Mouse (Mus musculus) lung, postnatal 25 days (tissue): ENCODE results near the gene Gpc6.

Experiments
- DNase-seq: peaks from one replicate; pipeline ENCODE4 v3.0.0; 2022; ENCODE audit warnings: low spot score

The Gpc6 gene

GRCm38 (mm10) chr14:117800399-117800798 is 875.3 kb downstream of the Gpc6 start:
- DNase-seq: no peak

GRCm38 (mm10) chr14:117807846-117808245 is 882.7 kb downstream of the Gpc6 start:
- DNase-seq: no peak

- DNase-seq: no peak
These were observed 883.2 kb downstream of the Gpc6 start for GRCm38 (mm10) chr14:117808326-117808725.

GRCm38 (mm10) chr14:117810321-117811270 is 885.5 kb downstream of the Gpc6 start:
- no peak for DNase-seq

GRCm38 (mm10) chr14:117813473-117813872 is 888.4 kb downstream of the Gpc6 start:
- DNase-seq: peak; percentile 12

- no peak for DNase-seq
These were observed 890.9 kb downstream of the Gpc6 start for GRCm38 (mm10) chr14:117816008-117816407.

GRCm38 (mm10) chr14:117816706-117817105 is 891.6 kb downstream of the Gpc6 start:
- no peak for DNase-seq

- DNase-seq: no peak
These were observed 892.1 kb downstream of the Gpc6 start for GRCm38 (mm10) chr14:117817196-117817595.

GRCm38 (mm10) chr14:117824491-117824890 is 899.4 kb downstream of the Gpc6 start:
- no peak for DNase-seq

- no peak for DNase-seq
These were observed 901.4 kb downstream of the Gpc6 start for GRCm38 (mm10) chr14:117826294-117827046.

- DNase-seq: no peak
These were observed 906.2 kb downstream of the Gpc6 start for GRCm38 (mm10) chr14:117831267-117831666.

- DNase-seq: no peak
These were observed 906.6 kb downstream of the Gpc6 start for GRCm38 (mm10) chr14:117831731-117832130.

- DNase-seq: no peak
These were observed 910.4 kb downstream of the Gpc6 start for GRCm38 (mm10) chr14:117835506-117835905.

GRCm38 (mm10) chr14:117837021-117837420 is 911.9 kb downstream of the Gpc6 start:
- DNase-seq: no peak

- DNase-seq: no peak
These were observed 912.6 kb downstream of the Gpc6 start for GRCm38 (mm10) chr14:117837715-117838114.

- DNase-seq: no peak
These were observed 916.1 kb downstream of the Gpc6 start for GRCm38 (mm10) chr14:117841211-117841610.

- DNase-seq: no peak
These were observed 916.9 kb downstream of the Gpc6 start for GRCm38 (mm10) chr14:117841797-117842553.

GRCm38 (mm10) chr14:117849591-117850505 is 924.7 kb downstream of the Gpc6 start:
- peak; percentile 11 for DNase-seq

GRCm38 (mm10) chr14:117852266-117852665 is 927.2 kb downstream of the Gpc6 start:
- no peak for DNase-seq

- no peak for DNase-seq
These were observed 927.7 kb downstream of the Gpc6 start for GRCm38 (mm10) chr14:117852842-117853241.

- no peak for DNase-seq
These were observed 929.4 kb downstream of the Gpc6 start for GRCm38 (mm10) chr14:117854498-117854897.
